9 mouse cellular contexts compared by ENCODE assay signal in the genomic region with DNA sequence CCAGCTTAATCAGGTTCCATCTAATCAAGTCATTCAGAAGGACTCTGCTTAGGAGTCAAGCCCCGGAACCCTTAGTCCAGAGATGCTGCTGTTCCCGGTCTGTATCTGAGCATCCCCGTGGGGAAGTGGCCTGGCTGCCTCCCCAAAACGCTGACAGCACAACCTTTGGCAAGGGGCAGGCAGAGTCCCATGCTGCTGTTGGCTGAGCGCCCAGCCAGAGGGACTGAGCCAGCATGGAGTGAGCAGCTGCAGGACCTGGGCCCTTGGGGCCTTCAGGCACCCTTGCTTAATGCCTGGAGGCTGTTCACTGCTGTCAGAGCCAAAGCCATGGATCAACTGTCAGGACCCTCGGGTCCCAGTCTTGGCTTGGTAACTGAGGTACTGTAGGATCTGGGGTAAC. TPM values are rescaled to one million over a fixed set of nuclear protein-coding genes. Genes with fewer than 3 reads are reported as not detected.
DNase-seq lines count a peak whose midpoint lies in the region; ATAC-seq lines count a peak whose summit lies in the region.
"Had no signal": no experiment of that assay in that cellular context is flagged by ENCODE, and none has a peak within 500 bp of the region (broad histone marks: within the 10 kb centered on the region; RNA-seq: fewer than 3 reads in every experiment).

No protein-coding gene starts in this region.

- H3K9me3 ChIP-seq in forebrain, embryonic 14.5 days (replicated peaks; ENCODE audit: control insufficient read depth, low read length): no peaks in the 10 kb centered on the region
- H3K9me3 ChIP-seq in forebrain, embryonic 11.5 days (ENCODE audit: control insufficient read depth, low read length): no peaks in the 10 kb centered on the region
- H3K9me3 ChIP-seq: embryonic facial prominence, embryonic 13.5 days had no signal

- ATAC-seq in forebrain, embryonic 14.5 days: peak; percentile 48; the same call in 1 of the 2 replicates
- no peak for ATAC-seq in forebrain, embryonic 11.5 days (replicated peaks; ENCODE audit: low FRiP score)
- peak; percentile 47; the same call in 1 of the 2 replicates for ATAC-seq in frontal cortex, adult (ENCODE audit: low TSS enrichment)

- 40% methylated on average over 6 of the region's 6 CpGs for WGBS in forebrain, embryonic 14.5 days
- 63% methylated on average over 6 of the region's 6 CpGs for WGBS in forebrain, embryonic 11.5 days

- peaks cover 7% of the 10 kb centered on the region; the same call in 1 of the 2 replicates for H3K4me1 ChIP-seq in forebrain, embryonic 14.5 days (ENCODE audit: control insufficient read depth, insufficient read depth, low read length)
- no peaks in the 10 kb centered on the region for H3K4me1 ChIP-seq in forebrain, embryonic 11.5 days (replicated peaks; ENCODE audit: control insufficient read depth, insufficient read depth, low read length)

- no peaks in the 10 kb centered on the region for H3K36me3 ChIP-seq in forebrain, embryonic 14.5 days (ENCODE audit: control insufficient read depth, insufficient read depth, low read length)
- H3K36me3 ChIP-seq in forebrain, embryonic 11.5 days (ENCODE audit: control insufficient read depth, insufficient read depth, low read length): no peaks in the 10 kb centered on the region
- H3K36me3 ChIP-seq: embryonic facial prominence, embryonic 13.5 days had no signal

- intact Hi-C loops in heart, postnatal 36 days (cut with DNase I): no loop called here

- H3K27ac ChIP-seq in forebrain, embryonic 14.5 days (ENCODE audit: low read depth, low read length): no peak overlapping the region
- no peak overlapping the region for H3K27ac ChIP-seq in forebrain, embryonic 11.5 days (ENCODE audit: low read depth, low read length)
- H3K27ac ChIP-seq: embryonic facial prominence, embryonic 13.5 days had no signal

- H3K4me2 ChIP-seq in forebrain, embryonic 14.5 days (ENCODE audit: low read length): no peak overlapping the region
- H3K4me2 ChIP-seq in forebrain, embryonic 11.5 days (ENCODE audit: low read depth, low read length, severe bottlenecking): no peak overlapping the region
- H3K4me2 ChIP-seq: embryonic facial prominence, embryonic 13.5 days had no signal

- no peak overlapping the region for H3K9ac ChIP-seq in forebrain, embryonic 14.5 days (ENCODE audit: low read length)
- H3K9ac ChIP-seq in forebrain, embryonic 11.5 days (ENCODE audit: low read length): no peak overlapping the region
- H3K9ac ChIP-seq: embryonic facial prominence, embryonic 13.5 days had no signal

- H3K27me3 ChIP-seq in forebrain, embryonic 14.5 days (replicated peaks; ENCODE audit: control insufficient read depth, insufficient read depth, low read length): no peaks in the 10 kb centered on the region
- H3K27me3 ChIP-seq in forebrain, embryonic 11.5 days (ENCODE audit: control insufficient read depth, insufficient read depth, low read length): no peaks in the 10 kb centered on the region
- H3K27me3 ChIP-seq: embryonic facial prominence, embryonic 13.5 days had no signal

- no peak overlapping the region for H3K4me3 ChIP-seq in forebrain, embryonic 14.5 days (ENCODE audit: low read depth, low read length)
- no peak overlapping the region for H3K4me3 ChIP-seq in forebrain, embryonic 11.5 days (ENCODE audit: low read depth, low read length)
- H3K4me3 ChIP-seq: embryonic facial prominence, embryonic 13.5 days had no signal

- DNase-seq in forebrain, embryonic 14.5 days (ENCODE audit: low spot score): peak; percentile 71
- no peak for DNase-seq in forebrain, embryonic 11.5 days (ENCODE audit: low spot score)
- DNase-seq in adrenal gland, postnatal 10 days: peak; percentile 94
- peak; percentile 91 to 93 for DNase-seq in heart, postnatal 36 days
- DNase-seq in left cerebral cortex, adult 11 months (ENCODE audit: low spot score): peak; percentile 81
- DNase-seq in ovary, postnatal 14 days (ENCODE audit: low spot score): peak; percentile 72
- no peak for DNase-seq in embryo, embryonic 10.5 days (ENCODE audit: low spot score)

RNA-seq across cellular contexts. Expression of gene Ak2, which starts 28.7 kb away (rescaled TPM):
- polyA plus RNA-seq in forebrain, embryonic 14.5 days (2014; fragmentation: Nextera tagmentation; extraction: Ambion mirVana): 89.2 and 93.6 TPM in 2 replicates
- polyA plus RNA-seq in forebrain, embryonic 11.5 days (2014; fragmentation: Nextera tagmentation; extraction: Ambion mirVana): 173 and 174 TPM in 2 replicates
- 100 to 1,000 TPM; 244 to 274 TPM for total RNA-seq in adrenal gland, postnatal 10 days (2021)
- 10 to 100 TPM; 67.6 to 71.0 TPM for total RNA-seq in heart, postnatal 36 days (2021)

RNA-seq across cellular contexts. Expression of gene Rnf19b, which starts 37.6 kb away (rescaled TPM):
- 20.1 and 20.5 TPM in 2 replicates for polyA plus RNA-seq in forebrain, embryonic 14.5 days (2014; fragmentation: Nextera tagmentation; extraction: Ambion mirVana)
- 10.1 and 12.2 TPM in 2 replicates for polyA plus RNA-seq in forebrain, embryonic 11.5 days (2014; fragmentation: Nextera tagmentation; extraction: Ambion mirVana)
- total RNA-seq in adrenal gland, postnatal 10 days (2021): 10 to 100 TPM; 23.6 to 25.1 TPM
- total RNA-seq in heart, postnatal 36 days (2021): 10 to 100 TPM; 24.3 to 27.2 TPM

RNA-seq across cellular contexts. Expression of gene Azin2, which starts 58.2 kb away (rescaled TPM):
- polyA plus RNA-seq in forebrain, embryonic 14.5 days (2014; fragmentation: Nextera tagmentation; extraction: Ambion mirVana): 10.6 and 11.7 TPM in 2 replicates
- polyA plus RNA-seq in forebrain, embryonic 11.5 days (2014; fragmentation: Nextera tagmentation; extraction: Ambion mirVana): 11.5 TPM in 2 replicates
- total RNA-seq in adrenal gland, postnatal 10 days (2021): 10 to 100 TPM; 32.5 to 32.9 TPM
- total RNA-seq in heart, postnatal 36 days (2021): 1 to 10 TPM; 2.4 to 3.0 TPM

Comparison
In these comparisons a context has a peak if more than half of its experiments do, and no peak if none do; other contexts are left out.
1. DNase-seq: peak in forebrain, embryonic 14.5 days (single experiment), adrenal gland, postnatal 10 days (single experiment), heart, postnatal 36 days (2 of 2), left cerebral cortex, adult 11 months (single experiment) and ovary, postnatal 14 days (single experiment); none in forebrain, embryonic 11.5 days (single experiment) and embryo, embryonic 10.5 days (single experiment).
2. RNA of gene Azin2, which starts 58.2 kb away (total RNA-seq): 32.5 to 32.9 TPM in adrenal gland, postnatal 10 days; 2.4 to 3.0 TPM in heart, postnatal 36 days; every median in the first group is over 4 times any median in the second.